Mouse (Mus musculus) ES-E14 (cell line): ENCODE results near the gene Smg1. TPM values are rescaled to one million over a fixed set of nuclear protein-coding genes. Genes with fewer than 3 reads are reported as not detected.

Experiments
- DNase-seq: peaks from one replicate; pipeline ENCODE4 v3.0.0-alpha.2; 2013; ENCODE audit warnings: low read depth, low spot score
- H3K27ac ChIP-seq: 2 replicates; pipeline ENCODE4 v1.5.1; 2012; ENCODE audit warnings: low read depth, mild to moderate bottlenecking, low read length, moderate library complexity, mixed read lengths; ENCODE audit not compliant: poor library complexity, insufficient read depth, severe bottlenecking
- H3K36me3 ChIP-seq: 2 replicates; pipeline ENCODE4 v1.6.1; 2012; ENCODE audit warnings: mild to moderate bottlenecking, low read length, moderate library complexity, mixed read lengths; ENCODE audit not compliant: control insufficient read depth, poor library complexity, insufficient read depth, severe bottlenecking
- H3K4me1 ChIP-seq, 2 experiments: fragments of 150-350 bp in 1 of 2; sonication (generic) in 1 of 2; 2 replicates each; pipeline ENCODE4 v1.6.1; 2012; ENCODE audit warnings: low read length in 2 of 2, mild to moderate bottlenecking in 1 of 2, mixed read lengths in 1 of 2; ENCODE audit not compliant: control insufficient read depth in 2 of 2, insufficient read depth in 2 of 2, poor library complexity in 1 of 2
- H3K4me3 ChIP-seq, 2 experiments: fragments of 150-350 bp in 1 of 2; sonication (generic) in 1 of 2; 2 replicates each; pipeline ENCODE4 v1.5.1; 2012; ENCODE audit warnings: low read length in 2 of 2, low read depth in 1 of 2, mild to moderate bottlenecking in 1 of 2, mixed read lengths in 1 of 2; ENCODE audit not compliant: insufficient read depth in 1 of 2, poor library complexity in 1 of 2, severe bottlenecking in 1 of 2
- H3K9ac ChIP-seq: 2 replicates; pipeline ENCODE4 v1.6.1; 2012; ENCODE audit warnings: low read depth, mild to moderate bottlenecking, low read length, mixed read lengths; ENCODE audit not compliant: poor library complexity, insufficient read depth, severe bottlenecking
- H3K9me3 ChIP-seq: fragments of 150-350 bp; sonication (generic); 2 replicates; pipeline ENCODE4 v1.6.1; 2012; ENCODE audit warnings: low read depth, mild to moderate bottlenecking, low read length; ENCODE audit not compliant: control insufficient read depth, insufficient read depth
- CHD2 ChIP-seq: IDR thresholded peaks from 2 replicates; pipeline ENCODE4 v1.6.1; 2014; ENCODE audit warnings: mild to moderate bottlenecking, low read depth, low read length, inconsistent platforms
- HCFC1 ChIP-seq: IDR thresholded peaks from 2 replicates; pipeline ENCODE4 v1.6.1; 2012; ENCODE audit warnings: low read length, inconsistent platforms, borderline replicate concordance; ENCODE audit not compliant: insufficient read depth
- MAFK ChIP-seq: IDR thresholded peaks from 2 replicates; pipeline ENCODE4 v1.6.1; 2014; ENCODE audit warnings: mild to moderate bottlenecking, low read depth, low read length, inconsistent platforms; ENCODE audit not compliant: insufficient read depth
- ZC3H11A ChIP-seq: IDR thresholded peaks from 2 replicates; pipeline ENCODE4 v1.6.1; 2012; ENCODE audit warnings: low read depth, mild to moderate bottlenecking, inconsistent platforms, low read length, borderline replicate concordance
- ZNF384 ChIP-seq: IDR thresholded peaks from 2 replicates; pipeline ENCODE4 v1.6.1; 2012; ENCODE audit warnings: low read depth, low read length, inconsistent platforms
- in situ Hi-C, 2 experiments: fragments of 600-800 bp; cut with MboI; formaldehyde crosslinking; loops; one replicate each; pipeline ENCODE4 v1.15.1; 2025; ENCODE audit warnings: low sequenced_read_pairs in 2 of 2, inconsistent platforms in 1 of 2; ENCODE audit not compliant: unreplicated experiment in 2 of 2
- total RNA-seq: library from RNA; depleted of rRNA; stranded (reverse); fragments of 300-350 nt; gene quantifications from 2 replicates; pipeline ENCODE4 v1.2.3, GENCODE M21; 2012

Smg1 gene
- total RNA-seq, 1 experiment = 55.3 TPM

GRCm38 (mm10) chr7:118118426-118118825 is 125.0 kb downstream of the Smg1 start:
- peaks cover 3 to 4% of the 10 kb centered on the region in 2 experiments; a peak in 2 of 4 replicates for H3K4me1 ChIP-seq
- no peaks in the 10 kb centered on the region for H3K9me3 ChIP-seq
- H3K27ac ChIP-seq = no peak overlapping the region
- H3K4me3 ChIP-seq = no peak overlapping the region
- TF ChIP-seq HCFC1 (no peak), CHD2 (no peak), MAFK (no peak), ZC3H11A (no peak), ZNF384 (no peak)
- in situ Hi-C loops = no loop called here
- DNase-seq = no peak
- H3K9ac ChIP-seq = no peak overlapping the region
- H3K36me3 ChIP-seq = peaks cover 53% of the 10 kb centered on the region

- no peak overlapping the region for H3K4me3 ChIP-seq
- peaks cover 3% of the 10 kb centered on the region in 2 experiments; a peak in 2 of 4 replicates for H3K4me1 ChIP-seq
- no peak overlapping the region for H3K9ac ChIP-seq
- H3K36me3 ChIP-seq = peaks cover 54% of the 10 kb centered on the region
- DNase-seq = no peak
- TF ChIP-seq CHD2 (no peak), ZC3H11A (no peak), HCFC1 (no peak), MAFK (no peak), ZNF384 (no peak)
- no peak overlapping the region; the same call in 1 of the 2 replicates for H3K27ac ChIP-seq
- in situ Hi-C loops = no loop called here
- H3K9me3 ChIP-seq = no peaks in the 10 kb centered on the region
These were observed 125.8 kb downstream of the Smg1 start for GRCm38 (mm10) chr7:118117539-118118210.

GRCm38 (mm10) chr7:118116787-118117538 is 126.5 kb downstream of the Smg1 start:
- H3K4me3 ChIP-seq = peak overlapping the region in 1 of 2 experiments; percentile 79; a peak in 1 of 4 replicates
- H3K4me1 ChIP-seq = peaks cover 3% of the 10 kb centered on the region in 2 experiments; a peak in 2 of 4 replicates
- DNase-seq = no peak
- H3K9ac ChIP-seq = peak overlapping the region; percentile 91; the same call in 1 of the 2 replicates
- in situ Hi-C loops = no loop called here
- H3K36me3 ChIP-seq = peaks cover 57% of the 10 kb centered on the region
- no peak for TF ChIP-seq CHD2
- TF ChIP-seq ZNF384 = peak; percentile 43; the same call in 1 of the 2 replicates
- no peak for TF ChIP-seq HCFC1
- no peak for TF ChIP-seq MAFK
- no peak for TF ChIP-seq ZC3H11A
- no peaks in the 10 kb centered on the region for H3K9me3 ChIP-seq
- peak overlapping the region; percentile 26; the same call in 1 of the 2 replicates for H3K27ac ChIP-seq

- peak within 1 kb of the TSS; percentile 100 for H3K9ac ChIP-seq
- DNase-seq = peak; percentile 97
- in situ Hi-C loops = no loop called here
- peaks cover 3 to 5% of the 10 kb centered on the region in 2 experiments; a peak in 2 of 4 replicates for H3K4me1 ChIP-seq
- no peaks in the 10 kb centered on the region for H3K9me3 ChIP-seq
- peak within 1 kb of the TSS; percentile 89 for H3K27ac ChIP-seq
- H3K36me3 ChIP-seq = peaks cover 65% of the 10 kb centered on the region
- TF ChIP-seq ZNF384 = peak; percentile 99
- peak; percentile 97 for TF ChIP-seq CHD2
- TF ChIP-seq ZC3H11A = no peak
- TF ChIP-seq HCFC1 = peak; percentile 66; the same call in 1 of the 2 replicates
- no peak for TF ChIP-seq MAFK
- H3K4me3 ChIP-seq = peak within 1 kb of the TSS; percentile 80 to 96
These were observed 127.4 kb downstream of the Smg1 start, which contains the start of gene Rps15a for GRCm38 (mm10) chr7:118115877-118116568. Rps15a (minus strand) TSS chr7:118116188.
